Mouse (Mus musculus) CH12.LX (cell line): Measurements from ENCODE around the gene Mrpl32. TPM values are rescaled to one million over a fixed set of nuclear protein-coding genes. Genes with fewer than 3 reads are reported as not detected.

ENCODE experiments used
- DNase-seq: peaks from one replicate; pipeline ENCODE4 v3.0.0-alpha.2; 2013; ENCODE audit errors: extremely low read depth
- H3K27ac ChIP-seq: 2 replicates; pipeline ENCODE4 v1.5.1; 2012; ENCODE audit warnings: low read depth, mild to moderate bottlenecking, control low read depth, moderate library complexity; ENCODE audit not compliant: insufficient read depth
- H3K27me3 ChIP-seq: replicated peaks from 2 replicates; pipeline ENCODE3; 2012; ENCODE audit warnings: inconsistent platforms
- H3K36me3 ChIP-seq, 2 experiments: replicated peaks in 1 of 2; 2 replicates each; pipeline versions ENCODE3 to v1.6.1; 2012; ENCODE audit warnings: inconsistent platforms in 1 of 2, low read length in 1 of 2, mild to moderate bottlenecking in 1 of 2, mixed read lengths in 1 of 2, moderate library complexity in 1 of 2; ENCODE audit not compliant: control insufficient read depth in 1 of 2, insufficient read depth in 1 of 2
- H3K4me1 ChIP-seq, 2 experiments: 2 replicates each; pipeline ENCODE4 v1.6.1; 2012; ENCODE audit warnings: inconsistent platforms in 1 of 2, moderate library complexity in 1 of 2; ENCODE audit not compliant: insufficient read depth in 2 of 2, control insufficient read depth in 1 of 2
- H3K4me2 ChIP-seq: 2 replicates; pipeline ENCODE4 v1.6.1; 2012; ENCODE audit warnings: low read depth, mild to moderate bottlenecking, control low read depth; ENCODE audit not compliant: poor library complexity, insufficient read depth, severe bottlenecking
- H3K4me3 ChIP-seq, 3 experiments: fragments of 150-350 bp in 1 of 3; sonication (generic) in 1 of 3; replicated peaks in 1 of 3; 2 replicates each; pipeline versions ENCODE3 to v1.5.1; 2011 to 2012; ENCODE audit warnings: low read depth in 2 of 3, low read length in 2 of 3, mild to moderate bottlenecking in 2 of 3, moderate library complexity in 2 of 3, control low read depth in 1 of 3, improper control_type of control experiment in 1 of 3, inconsistent platforms in 1 of 3, mixed read lengths in 1 of 3; ENCODE audit not compliant: poor library complexity in 1 of 3
- H3K79me2 ChIP-seq: replicated peaks from 2 replicates; pipeline ENCODE4 v1.6.1; 2012; ENCODE audit warnings: mild to moderate bottlenecking, moderate library complexity; ENCODE audit not compliant: control insufficient read depth, poor library complexity, insufficient read depth, severe bottlenecking; ENCODE audit errors: extremely low read depth
- H3K9ac ChIP-seq: 2 replicates; pipeline ENCODE4 v1.6.1; 2012; ENCODE audit warnings: low read depth, mild to moderate bottlenecking, control low read depth, moderate library complexity; ENCODE audit not compliant: insufficient read depth
- H3K9me3 ChIP-seq: replicated peaks from 2 replicates; pipeline ENCODE3; 2012; ENCODE audit warnings: low read length, inconsistent platforms, mixed read lengths
- BHLHE40 ChIP-seq: IDR thresholded peaks from 2 replicates; pipeline ENCODE4 v1.6.1; 2011; ENCODE audit warnings: mild to moderate bottlenecking, low read depth, low read length, improper control_type of control experiment
- CHD1 ChIP-seq: IDR thresholded peaks from 2 replicates; pipeline ENCODE4 v1.6.1; 2012; ENCODE audit warnings: low read depth, low read length, improper control_type of control experiment, inconsistent platforms
- CHD2 ChIP-seq: IDR thresholded peaks from 2 replicates; pipeline ENCODE4 v1.6.1; 2011; ENCODE audit warnings: low read length, improper control_type of control experiment
- CTCF ChIP-seq, 2 experiments: IDR thresholded peaks in 1 of 2; conservative IDR thresholded peaks in 1 of 2; 2 replicates each; pipeline ENCODE4 v1.5.1; 2011 to 2012; ENCODE audit warnings: low read depth in 2 of 2, low read length in 2 of 2, improper control_type of control experiment in 1 of 2, inconsistent platforms in 1 of 2, mild to moderate bottlenecking in 1 of 2, moderate library complexity in 1 of 2
- E2F4 ChIP-seq: IDR thresholded peaks from 2 replicates; pipeline ENCODE4 v1.6.1; 2011; ENCODE audit warnings: low read depth, low read length, improper control_type of control experiment; ENCODE audit not compliant: insufficient replicate concordance
- ETS1 ChIP-seq: conservative IDR thresholded peaks from 2 replicates; pipeline ENCODE4 v1.6.1; 2012; ENCODE audit warnings: low read depth, mild to moderate bottlenecking, inconsistent platforms, low read length, improper control_type of control experiment, moderate library complexity
- GABPA ChIP-seq: IDR thresholded peaks from 2 replicates; pipeline ENCODE4 v1.6.1; 2012; ENCODE audit warnings: low read depth, low read length, improper control_type of control experiment, inconsistent platforms; ENCODE audit not compliant: insufficient replicate concordance
- IRF4 ChIP-seq: IDR thresholded peaks from 2 replicates; pipeline ENCODE4 v1.6.1; 2014; ENCODE audit warnings: low read depth, mild to moderate bottlenecking, inconsistent platforms, low read length, improper control_type of control experiment
- JUN ChIP-seq: IDR thresholded peaks from 2 replicates; pipeline ENCODE4 v1.6.1; 2011; ENCODE audit warnings: low read depth, mild to moderate bottlenecking, low read length, improper control_type of control experiment, moderate library complexity; ENCODE audit not compliant: insufficient read depth
- JUND ChIP-seq: conservative IDR thresholded peaks from 2 replicates; pipeline ENCODE4 v1.6.1; 2011; ENCODE audit warnings: low read depth, low read length, improper control_type of control experiment
- KAT2A ChIP-seq: IDR thresholded peaks from 2 replicates; pipeline ENCODE4 v1.6.1; 2012; ENCODE audit warnings: low read length, improper control_type of control experiment, inconsistent platforms; ENCODE audit not compliant: insufficient replicate concordance
- MAX ChIP-seq: IDR thresholded peaks from 2 replicates; pipeline ENCODE4 v1.6.1; 2011; ENCODE audit warnings: low read length, improper control_type of control experiment
- MAZ ChIP-seq: IDR thresholded peaks from 2 replicates; pipeline ENCODE4 v1.6.1; 2012; ENCODE audit warnings: low read depth, mild to moderate bottlenecking, inconsistent platforms, low read length, improper control_type of control experiment, moderate library complexity
- MXI1 ChIP-seq: IDR thresholded peaks from 2 replicates; pipeline ENCODE4 v1.6.1; 2011; ENCODE audit warnings: mild to moderate bottlenecking, low read depth, low read length, improper control_type of control experiment
- NELFE ChIP-seq: IDR thresholded peaks from 2 replicates; pipeline ENCODE4 v1.6.1; 2011; ENCODE audit warnings: low read depth, low read length, improper control_type of control experiment
- PAX5 ChIP-seq: IDR thresholded peaks from 2 replicates; pipeline ENCODE4 v1.6.1; 2012; ENCODE audit warnings: low read length, inconsistent platforms, mixed read lengths
- POLR2AphosphoS2 ChIP-seq: IDR thresholded peaks from 2 replicates; pipeline ENCODE4 v1.6.1; 2011; ENCODE audit warnings: low read depth, low read length, improper control_type of control experiment
- RAD21 ChIP-seq: IDR thresholded peaks from 2 replicates; pipeline ENCODE4 v1.6.1; 2011; ENCODE audit warnings: low read depth, mild to moderate bottlenecking, low read length, improper control_type of control experiment, moderate library complexity
- RCOR1 ChIP-seq: conservative IDR thresholded peaks from 2 replicates; pipeline ENCODE4 v1.6.1; 2012; ENCODE audit warnings: low read depth, mild to moderate bottlenecking, inconsistent platforms, low read length, improper control_type of control experiment
- SIN3A ChIP-seq: IDR thresholded peaks from 2 replicates; pipeline ENCODE4 v1.6.1; 2012; ENCODE audit warnings: low read length, improper control_type of control experiment, inconsistent platforms
- TBP ChIP-seq: conservative IDR thresholded peaks from 2 replicates; pipeline ENCODE4 v1.6.1; 2011; ENCODE audit warnings: low read depth, low read length, improper control_type of control experiment
- UBTF ChIP-seq: IDR thresholded peaks from 2 replicates; pipeline ENCODE4 v1.6.1; 2012; ENCODE audit warnings: low read depth, mild to moderate bottlenecking, inconsistent platforms, low read length, improper control_type of control experiment, moderate library complexity
- USF1 ChIP-seq: IDR thresholded peaks from 2 replicates; pipeline ENCODE4 v1.6.1; 2014; ENCODE audit warnings: low read depth, mild to moderate bottlenecking, inconsistent platforms, low read length, improper control_type of control experiment
- USF2 ChIP-seq: conservative IDR thresholded peaks from 2 replicates; pipeline ENCODE4 v1.6.1; 2011; ENCODE audit warnings: low read depth, low read length, improper control_type of control experiment
- ZC3H11A ChIP-seq: IDR thresholded peaks from 2 replicates; pipeline ENCODE4 v1.6.1; 2012; ENCODE audit warnings: low read depth, mild to moderate bottlenecking, inconsistent platforms, low read length, improper control_type of control experiment
- ZKSCAN1 ChIP-seq: IDR thresholded peaks from 2 replicates; pipeline ENCODE4 v1.6.1; 2012; ENCODE audit warnings: low read depth, inconsistent platforms, low read length, improper control_type of control experiment, borderline replicate concordance
- ZMIZ1 ChIP-seq: IDR thresholded peaks from 2 replicates; pipeline ENCODE4 v1.6.1; 2012; ENCODE audit warnings: low read depth, mild to moderate bottlenecking, inconsistent platforms, low read length, improper control_type of control experiment
- ZNF384 ChIP-seq: IDR thresholded peaks from 2 replicates; pipeline ENCODE4 v1.6.1; 2012; ENCODE audit warnings: low read depth, low read length, improper control_type of control experiment, inconsistent platforms
- dilution Hi-C: fragments of 300-500 bp; cut with MboI; formaldehyde crosslinking; loops from 2 replicates; pipeline ENCODE4 v1.14.3; 2020; ENCODE audit warnings: low sequenced_read_pairs; ENCODE audit not compliant: extremely low pct_unique_long_range_greater_than_20kb, extremely low pct_ligation_motif_present
- in situ Hi-C: fragments of 300-500 bp; cut with MboI; formaldehyde crosslinking; loops from 3 replicates; pipeline ENCODE4 v1.14.3; 2019; ENCODE audit warnings: low sequenced_read_pairs, low pct_ligation_motif_present, low pct_unique_long_range_greater_than_20kb, mixed read lengths
- polyA plus RNA-seq: library from polyadenylated mRNA; unstranded; fragments of >175 nt; gene quantifications from 2 replicates; pipeline ENCODE4 v1.2.1, GENCODE M21; 2012; ENCODE audit warnings: low read depth; ENCODE audit not compliant: insufficient read length
- total RNA-seq, 2 experiments: library from RNA; depleted of rRNA; stranded (reverse); fragments of 300-350 nt in 1 of 2; fragments of >200 nt in 1 of 2; gene quantifications; 2 replicates each; pipeline ENCODE4 v1.2.3; 2012 to 2014

Gene Mrpl32
- total and polyA plus RNA-seq, 3 experiments = 48.7 to 190 (median 133) TPM

DNA sequence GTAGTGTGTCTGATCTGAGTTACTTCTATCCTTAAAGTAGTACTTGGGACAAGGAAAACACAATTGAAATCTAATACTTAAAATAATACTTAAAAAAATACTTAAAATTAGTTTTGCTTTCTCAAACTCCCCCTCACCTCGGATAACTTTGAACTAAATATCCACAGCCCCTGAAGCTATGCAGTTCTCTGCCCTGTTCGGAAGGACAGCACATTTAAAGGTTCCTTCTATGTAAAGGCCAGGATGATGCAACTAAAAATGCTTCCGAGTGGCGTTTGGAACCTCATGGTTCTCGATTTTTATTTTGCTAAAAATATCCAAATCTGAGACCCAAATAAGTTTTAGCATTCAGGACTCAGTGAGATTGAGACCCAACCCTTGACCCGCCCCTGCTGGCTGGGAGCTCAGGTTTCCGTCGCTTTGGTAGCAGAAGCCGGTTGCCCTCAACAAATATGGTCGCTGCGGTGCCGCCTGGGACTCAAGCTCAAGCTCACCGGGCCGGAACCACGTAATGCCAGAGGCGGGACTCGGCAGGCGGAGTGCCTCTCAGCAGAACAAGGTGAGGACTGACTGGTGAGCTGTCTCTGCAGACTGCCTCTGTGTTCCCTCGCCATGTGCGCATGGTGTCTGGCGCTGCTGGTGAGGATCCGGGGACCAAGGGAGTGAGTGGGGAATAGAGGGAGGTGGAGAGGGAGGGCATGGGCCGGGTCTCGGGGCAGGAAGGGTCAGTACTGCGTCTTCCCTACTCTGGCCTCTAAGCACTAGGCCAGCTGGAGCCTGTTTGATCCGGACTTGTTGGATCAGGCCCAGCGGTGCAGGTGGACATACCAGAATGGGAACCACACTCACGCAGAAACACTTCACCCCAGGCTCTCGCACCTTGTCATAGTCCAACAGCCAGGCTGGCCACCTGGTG lies 17.0 kb upstream of the Mrpl32 start, which contains the start of gene AW209491 (continued):
- TF ChIP-seq BHLHE40 (no peak), ZMIZ1 (peak; percentile 62; the same call in 1 of the 2 replicates), CHD1 (no peak), MAZ (0 out of 2 replicates have a peak, but pooled peaks have one; percentile 19), USF2 (no peak), MAX (peak; percentile 86), PAX5 (no peak), RCOR1 (no peak), JUN (no peak), KAT2A (peak; percentile 72; the same call in 1 of the 2 replicates), ZC3H11A (no peak), NELFE (peak; percentile 68), GABPA (no peak), USF1 (no peak), CHD2 (no peak; the same call in 1 of the 2 replicates), ZKSCAN1 (no peak), IRF4 (no peak), POLR2AphosphoS2 (peak; percentile 94), ETS1 (no peak), MXI1 (peak; percentile 86)
- TF ChIP-seq, all 38 proteins: peak for 16

DNA sequence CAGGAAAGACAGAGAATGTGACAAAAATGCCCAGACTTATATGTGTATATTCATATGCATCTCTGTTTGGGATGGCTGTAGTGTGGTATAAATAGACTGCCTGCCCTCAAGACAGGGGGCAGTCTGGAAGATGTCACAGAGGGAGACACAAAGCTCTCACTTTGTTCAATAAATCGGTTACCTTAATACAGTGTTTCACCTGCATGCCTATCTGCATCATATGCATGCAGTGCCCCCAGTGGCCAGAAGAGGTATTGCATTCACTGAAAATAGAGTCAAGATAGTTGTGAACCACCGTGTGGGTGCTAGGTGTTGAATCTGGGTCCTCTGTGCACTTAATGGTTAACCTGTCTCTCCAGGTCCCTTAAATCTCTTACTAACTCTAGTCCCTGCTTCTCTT lies 5.8 kb upstream of the Mrpl32 start:
- Histone ChIP-seq H3K4me3 (no peak overlapping the region), H3K4me1 (peaks cover 0 to 11% of the 10 kb centered on the region in 2 experiments; a peak in 2 of 4 replicates), H3K9me3 (no peaks in the 10 kb centered on the region), H3K9ac (no peak overlapping the region), H3K36me3 (peaks cover 44 to 64% of the 10 kb centered on the region in 2 experiments), H3K79me2 (peaks cover 43% of the 10 kb centered on the region), H3K27ac (no peak overlapping the region), H3K27me3 (no peaks in the 10 kb centered on the region), H3K4me2 (no peak overlapping the region)
- no peak for TF ChIP-seq TBP
- TF ChIP-seq ETS1 = no peak
- peak; percentile 71 to 98 for TF ChIP-seq CTCF (conservative IDR thresholded peaks at IDR 0.05 in 1 of 2, IDR thresholded peaks at IDR 0.05 in 1 of 2; ENCODE audit: low read depth in 2 of 2, low read length in 2 of 2)
- no peak for TF ChIP-seq E2F4
- TF ChIP-seq RAD21 = peak; percentile 46
- no peak for TF ChIP-seq ZNF384
- no peak for TF ChIP-seq ZMIZ1
- TF ChIP-seq SIN3A = no peak
- TF ChIP-seq ZKSCAN1 = no peak
- no peak for TF ChIP-seq UBTF
- TF ChIP-seq ZC3H11A = no peak
- TF ChIP-seq USF1 = no peak
- TF ChIP-seq IRF4 = no peak
- no peak for TF ChIP-seq JUND
- dilution Hi-C loops = no loop called here
- in situ Hi-C loops = loop anchor here (25.0 kb wide), 1 partner anchor 706 kb away; no protein-coding TSS in a partner anchor
- peak; percentile 65 for DNase-seq
